Mouse (Mus musculus) skeletal muscle tissue, adult 2 months (tissue): ENCODE measurements at regions not wholly inside any gene's neighbourhood (a gene's known extent, or its start where the extent isn't known, plus 50 kb on each side); places are given as distances from the start of the nearest gene placed in this dataset.

ENCODE experiments used
- DNase-seq: peaks from one replicate; pipeline ENCODE4 v3.0.0-alpha.2; 2012; ENCODE audit warnings: low read depth, low spot score

DNA sequence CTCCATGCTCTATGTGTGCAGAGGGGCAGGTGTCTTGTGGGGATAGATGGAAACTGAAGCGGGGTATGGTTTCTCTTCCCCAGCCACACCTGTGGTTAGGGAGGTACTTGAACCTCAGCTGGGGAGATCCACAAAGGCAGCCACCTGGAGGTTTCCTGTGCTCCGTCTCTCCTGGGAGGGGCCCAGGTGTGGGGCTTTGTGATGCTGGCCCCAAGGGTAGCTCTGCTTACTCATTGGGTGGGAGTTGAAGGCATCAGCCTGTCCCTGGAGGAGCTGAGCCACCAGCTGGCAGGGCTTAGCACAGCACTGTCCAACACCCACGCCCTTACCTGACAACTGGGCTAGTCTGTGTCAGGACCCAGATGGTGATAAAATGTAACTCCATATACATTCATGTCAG is 81.4 kb downstream of the Lhx2 start:
- no peak for DNase-seq

DNA sequence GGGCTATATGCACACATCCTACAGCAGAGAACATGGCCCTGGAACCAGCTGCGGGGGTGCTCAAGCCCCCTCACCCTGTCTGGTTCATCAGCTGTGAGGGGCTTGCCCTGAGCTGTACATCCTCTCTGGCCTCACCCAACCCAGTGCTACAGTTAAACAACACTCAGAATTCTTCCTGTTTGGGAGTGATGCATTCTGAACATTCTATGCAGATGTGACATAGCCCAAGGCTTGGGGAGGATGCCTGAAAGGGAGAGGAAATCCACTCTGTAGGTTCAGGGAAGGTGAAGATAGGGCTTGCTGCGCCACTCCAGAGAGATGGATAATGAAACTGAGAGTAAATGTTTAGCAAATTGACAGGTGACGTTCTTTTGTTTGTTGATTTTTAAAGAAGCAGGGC is 83.3 kb downstream of the Lhx2 start:
- DNase-seq: no peak

DNA sequence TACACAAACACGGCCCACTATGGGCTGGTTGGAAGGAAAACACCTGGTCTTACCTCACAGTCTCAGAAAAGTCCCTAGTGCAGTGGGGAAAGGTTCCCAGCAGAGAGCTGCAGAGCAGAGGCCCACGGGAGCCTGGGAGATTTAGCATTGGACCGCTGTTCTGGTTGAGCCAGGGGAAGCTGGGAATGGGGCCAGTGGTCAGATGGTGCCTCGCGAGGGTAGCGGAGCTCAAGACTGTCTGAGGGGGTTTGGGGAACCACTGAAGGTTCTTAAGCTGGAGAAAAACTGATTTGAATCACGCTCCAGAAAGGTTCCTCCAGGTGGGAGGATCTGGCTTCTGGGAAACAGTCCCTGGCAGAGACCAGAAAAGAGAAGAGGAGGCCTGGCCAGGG is 84.8 kb downstream of the Lhx2 start:
- DNase-seq: no peak

DNA sequence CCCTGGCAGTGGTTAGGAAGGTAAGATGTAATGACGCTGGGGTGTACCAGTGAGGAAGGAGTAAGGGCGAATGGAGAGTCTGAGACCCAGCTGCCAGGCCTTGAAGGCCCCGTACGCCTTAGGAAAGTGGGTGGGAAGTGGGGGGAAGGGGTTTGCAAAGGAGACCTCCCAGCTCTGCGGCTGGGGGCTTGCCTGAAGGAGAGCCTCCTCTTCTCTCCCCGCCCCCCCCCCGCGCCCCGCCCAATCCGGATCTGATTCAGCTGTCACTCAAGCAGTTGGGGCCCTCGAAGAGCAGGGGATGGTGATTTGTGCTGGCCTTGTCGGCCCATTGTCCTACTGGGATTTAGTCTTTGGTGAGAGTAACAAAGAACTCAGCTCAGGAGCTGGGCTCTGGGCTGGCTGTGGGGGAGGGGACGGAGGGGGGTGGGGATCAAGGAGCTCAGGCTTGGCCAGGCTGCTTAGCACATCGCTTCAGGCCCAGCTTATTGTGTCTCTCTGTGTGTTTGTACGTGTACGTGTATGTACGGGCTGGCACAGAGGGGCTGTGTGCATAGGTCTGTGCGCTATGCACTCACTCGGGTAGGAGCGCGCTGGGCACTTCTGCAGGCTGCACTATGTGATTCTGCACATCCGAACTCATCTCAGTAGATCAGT is 85.3 kb downstream of the Lhx2 start:
- no peak for DNase-seq

DNA sequence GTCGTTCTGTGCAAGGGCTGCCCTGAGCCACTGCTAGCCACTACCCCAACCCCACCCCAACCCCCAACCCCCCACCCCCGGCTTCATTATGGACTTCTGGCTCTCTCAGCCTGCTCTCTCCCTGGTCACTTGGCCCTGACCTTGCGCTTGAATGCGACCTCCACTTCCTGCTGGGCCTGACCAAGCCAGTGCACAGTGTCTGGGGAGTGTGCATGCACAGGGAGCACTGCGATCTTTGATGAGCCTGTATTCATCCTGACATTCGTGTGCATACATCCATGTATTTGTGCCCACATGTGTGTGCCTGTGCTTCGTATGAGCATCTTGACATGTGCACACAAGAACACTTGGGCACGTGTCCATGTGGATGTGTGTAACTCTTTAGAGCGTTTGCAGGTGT is 85.9 kb downstream of the Lhx2 start:
- DNase-seq: no peak

DNA sequence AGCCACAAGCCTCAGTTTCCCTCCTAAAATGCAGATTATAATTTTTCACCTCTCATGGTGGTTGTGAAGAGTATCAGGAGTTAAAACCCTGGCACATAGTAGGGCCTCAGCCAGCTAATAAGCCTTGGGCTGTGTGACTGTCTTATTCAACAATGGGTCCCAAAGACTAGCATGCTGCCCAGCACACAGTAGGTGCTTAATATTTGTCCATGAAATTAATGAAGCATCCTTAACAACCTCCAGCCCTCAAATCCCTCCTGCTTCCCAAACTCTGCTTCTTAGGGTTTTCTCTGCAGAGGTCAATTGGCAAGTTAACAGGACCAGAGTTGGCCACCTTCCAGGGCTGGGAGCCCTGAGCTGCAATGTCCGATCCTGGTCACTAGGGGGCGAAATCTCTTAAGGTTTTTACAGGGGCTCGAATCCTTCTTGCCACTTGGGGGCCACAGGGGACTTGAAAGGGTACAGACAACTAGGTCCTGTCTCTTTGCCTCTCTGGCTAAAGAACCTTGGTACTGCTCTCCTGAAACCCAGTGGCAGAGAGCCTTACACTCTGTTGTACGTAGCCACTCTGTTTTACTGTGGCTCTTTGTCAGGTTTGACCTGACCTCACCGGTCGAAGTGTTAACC is 81.6 kb upstream of the Nek6 start:
- peak; percentile 64 for DNase-seq

DNA sequence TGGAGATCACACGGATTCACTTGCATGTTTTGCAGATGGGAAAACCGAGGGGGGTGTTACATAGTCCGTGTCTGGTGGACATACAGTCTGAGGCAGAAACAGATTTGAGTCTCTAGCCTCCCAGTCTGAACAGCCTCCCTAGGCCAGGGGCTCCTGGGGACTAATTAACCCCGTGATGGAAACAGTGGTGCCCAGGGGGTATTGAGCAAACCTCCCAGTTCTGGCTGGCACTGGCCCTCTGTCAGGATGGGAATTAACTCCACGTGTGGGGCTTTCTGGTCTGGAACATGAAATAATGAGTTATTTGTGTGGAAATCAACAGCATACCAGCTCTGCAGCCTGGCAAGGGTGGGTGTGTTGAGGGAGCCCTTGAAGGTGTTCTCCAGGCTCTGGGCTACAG is 79.9 kb upstream of the Nek6 start:
- DNase-seq: no peak

DNA sequence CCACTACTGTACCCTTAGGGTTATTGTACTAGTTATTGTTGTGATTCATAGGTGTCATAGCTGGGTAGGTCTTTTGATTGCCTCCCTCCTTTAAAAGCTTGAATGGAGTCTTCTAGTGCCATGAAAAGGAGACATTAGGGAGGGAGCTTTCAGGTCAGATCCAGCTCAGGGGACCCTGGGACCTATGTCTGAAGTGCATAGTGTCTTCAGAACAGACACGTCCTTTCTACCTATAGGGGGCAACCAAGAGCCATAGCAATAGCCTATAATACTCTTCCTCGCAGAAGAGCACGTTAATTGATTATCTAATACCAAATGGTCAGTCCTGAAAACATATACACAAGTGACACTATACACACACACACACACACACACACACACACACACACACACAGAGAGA is 77.7 kb upstream of the Nek6 start:
- no peak for DNase-seq

DNA sequence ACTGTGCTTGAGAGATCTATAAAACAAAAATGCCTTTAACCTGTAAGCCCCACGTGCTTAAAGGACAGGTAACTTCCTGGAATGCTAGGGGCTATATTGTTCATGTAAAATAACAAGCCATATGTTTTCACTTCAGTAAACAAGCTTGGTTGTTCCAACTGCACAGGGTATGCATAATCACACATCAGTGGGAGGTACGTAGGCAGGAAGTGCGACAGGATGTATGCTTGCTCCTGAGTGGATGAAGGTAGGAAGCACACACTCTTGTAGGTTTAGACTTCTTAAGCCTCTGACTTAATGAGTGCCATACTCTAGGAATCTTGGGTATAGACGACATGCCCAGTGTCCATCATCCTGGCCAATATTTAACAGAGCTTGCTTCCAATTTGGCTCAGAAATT is 74.7 kb upstream of the Nek6 start:
- no peak for DNase-seq

DNA sequence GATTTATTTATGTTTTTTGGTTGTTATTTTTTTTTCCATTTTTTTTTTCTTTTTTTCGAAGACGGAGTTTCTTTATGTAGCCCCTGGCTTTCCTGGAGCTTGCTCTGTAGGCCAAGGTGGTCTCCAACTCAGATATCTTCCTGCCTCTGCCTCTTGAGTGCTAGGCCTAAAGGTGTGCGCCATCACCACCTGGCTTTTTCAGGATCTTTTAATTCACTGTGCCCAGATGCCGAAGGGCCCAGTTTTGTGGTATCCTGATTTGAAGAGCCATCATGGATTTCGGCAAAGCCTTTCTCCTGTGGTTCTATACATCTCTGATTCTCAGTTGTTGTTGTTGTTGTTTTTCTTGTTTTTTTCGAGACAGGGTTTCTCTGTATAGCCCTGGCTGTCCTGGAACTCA is 72.3 kb upstream of the Nek6 start:
- no peak for DNase-seq

DNA sequence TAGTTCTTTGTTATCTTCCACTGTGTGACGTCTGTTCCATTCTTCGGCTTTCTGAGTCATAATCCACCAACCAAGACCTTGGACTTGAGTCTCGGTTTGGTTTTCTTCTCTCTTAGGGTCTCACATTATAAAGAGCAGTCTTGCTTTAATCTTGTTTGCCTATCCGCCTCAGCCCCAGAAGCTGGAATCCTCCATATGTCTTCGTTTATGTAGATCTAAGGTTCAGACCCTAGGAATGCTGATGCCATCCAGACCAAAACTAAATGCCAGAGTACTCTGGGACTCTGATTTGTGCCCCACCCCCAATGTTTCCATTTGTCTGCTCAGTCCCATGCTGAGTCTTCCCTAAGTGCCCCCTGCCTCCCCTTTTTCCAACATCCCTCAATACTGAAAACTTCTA is 71.5 kb upstream of the Nek6 start:
- DNase-seq: no peak

DNA sequence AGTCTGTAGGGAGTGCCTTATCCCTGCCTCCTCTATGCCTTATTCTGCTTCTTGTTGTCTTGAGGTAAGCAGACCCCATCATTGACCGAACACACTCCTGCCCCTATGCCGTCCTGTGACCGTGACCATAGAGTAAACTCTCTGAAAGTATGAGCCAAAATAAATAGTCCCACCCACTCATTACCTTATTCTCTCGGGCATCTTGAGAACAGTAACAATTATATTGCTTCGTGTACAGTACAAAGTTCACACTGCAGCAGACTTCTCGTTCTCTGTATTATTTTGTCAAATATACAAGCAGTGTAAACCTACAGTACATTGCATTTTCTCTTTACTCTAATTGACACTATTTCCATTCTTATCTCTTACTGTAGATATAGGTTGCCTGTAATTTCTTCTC is 62.4 kb upstream of the Nek6 start:
- no peak for DNase-seq

DNA sequence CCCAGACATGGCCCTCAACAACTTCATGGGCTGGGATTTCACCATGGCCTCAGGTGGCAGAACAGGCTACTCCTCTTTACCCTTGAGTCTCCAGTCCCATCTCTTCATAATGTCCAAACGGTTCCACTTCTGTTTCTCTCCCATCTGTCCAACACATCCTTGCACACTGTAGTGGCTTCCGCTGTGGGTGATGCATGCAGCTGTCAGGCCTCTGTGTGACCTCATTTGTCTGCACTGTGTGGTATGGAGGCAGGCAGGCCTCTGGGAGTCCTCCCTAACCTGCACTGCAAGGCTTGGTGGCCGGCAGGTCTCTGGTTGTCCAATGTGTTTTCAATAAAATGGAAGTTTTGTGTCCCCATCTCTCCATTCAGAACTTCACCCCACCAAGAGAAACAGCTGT is 54.9 kb upstream of the Nek6 start:
- DNase-seq: no peak

DNA sequence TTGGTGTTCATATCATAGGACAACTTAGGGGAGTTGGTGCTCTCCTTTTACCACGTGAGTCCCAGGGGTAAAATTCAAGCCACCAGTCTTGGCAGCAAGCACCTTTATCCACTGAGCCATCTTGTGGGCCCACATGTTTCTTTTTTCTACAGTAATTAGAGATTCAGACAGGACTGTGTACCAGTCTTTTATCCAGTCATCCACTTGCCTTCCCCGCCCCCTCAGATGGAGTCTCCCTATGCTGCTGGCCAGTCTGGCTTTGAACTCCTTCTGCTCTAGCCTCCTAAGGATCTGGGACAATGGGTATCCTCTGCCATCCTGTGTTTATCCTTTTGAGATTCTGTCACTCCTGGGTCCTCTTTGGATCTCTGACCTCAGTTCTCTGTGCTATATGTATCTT is 51.1 kb upstream of the Nek6 start:
- no peak for DNase-seq

DNA sequence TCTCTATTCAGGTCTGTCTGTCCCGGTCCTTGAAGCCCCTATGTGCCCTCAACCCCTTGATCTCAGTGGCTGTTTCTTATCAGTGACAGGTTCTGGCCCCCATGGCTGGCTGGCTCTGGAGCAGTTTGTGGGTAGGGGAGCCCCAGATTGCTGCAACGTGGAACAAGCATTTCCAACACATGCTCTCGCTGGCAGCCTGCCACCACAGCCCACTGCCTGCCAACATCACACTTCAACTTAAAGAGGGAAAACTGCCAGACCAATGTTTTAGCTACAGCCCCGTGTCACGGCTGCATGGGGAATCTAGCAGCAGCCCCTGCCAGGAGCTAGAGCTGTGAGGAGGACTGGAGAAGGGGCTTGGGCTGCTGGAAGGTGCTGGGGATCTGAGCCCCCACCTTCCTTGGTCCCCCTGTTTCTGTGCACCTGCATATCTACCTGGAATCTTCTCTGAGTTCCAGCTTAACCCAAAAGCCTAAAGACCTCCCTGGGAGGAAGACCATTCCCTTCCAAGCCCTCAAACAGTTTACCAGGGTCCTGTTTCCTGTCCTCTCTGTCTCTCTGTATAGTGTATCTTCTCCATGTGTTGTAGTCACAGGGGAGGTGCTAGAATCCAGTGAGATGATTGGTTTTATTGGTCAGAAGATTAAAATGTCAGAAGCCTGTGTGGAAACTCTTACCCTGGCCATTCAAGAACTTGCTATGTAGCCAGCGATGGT is 50.5 kb upstream of the Nek6 start:
- DNase-seq: no peak
